Mouse (Mus musculus) layer of hippocampus, adult 8-10 months (tissue): Measurements from ENCODE around the gene Ubxn11. TPM values are rescaled to one million over a fixed set of nuclear protein-coding genes. Genes with fewer than 3 reads are reported as not detected.

Experiments used
- DNase-seq, 2 experiments: peaks; one replicate each; pipeline ENCODE4 v3.0.0; 2022; ENCODE audit warnings: low spot score in 2 of 2
- total RNA-seq, 4 experiments: library from RNA; stranded (reverse); gene quantifications; 2 replicates each; pipeline ENCODE4 v1.2.4; 2022

Ubxn11 gene
- total RNA-seq, 4 experiments from 2014 or later: 34.7 to 39.5 (median 35.6) TPM

- no peak for DNase-seq
Observed at GRCm38 (mm10) chr4:134090521-134091224, 11.7 kb upstream of the Ubxn11 start.

GRCm38 (mm10) chr4:134091225-134091529 lies 11.2 kb upstream of the Ubxn11 start:
- DNase-seq: no peak

GRCm38 (mm10) chr4:134092382-134093288 lies 9.7 kb upstream of the Ubxn11 start:
- no peak for DNase-seq

- DNase-seq: no peak
Observed at GRCm38 (mm10) chr4:134094004-134094564, 8.3 kb upstream of the Ubxn11 start.

- DNase-seq: no peak
Observed at GRCm38 (mm10) chr4:134094923-134095547, 7.3 kb upstream of the Ubxn11 start, which contains the start of gene Cd52. Cd52 (minus strand) TSS chr4:134095082.

GRCm38 (mm10) chr4:134096120-134096519 lies 6.2 kb upstream of the Ubxn11 start:
- no peak for DNase-seq

- DNase-seq: no peak
Observed at GRCm38 (mm10) chr4:134097015-134097608, 5.3 kb upstream of the Ubxn11 start.

- no peak for DNase-seq
Observed at GRCm38 (mm10) chr4:134098628-134099027, 3.7 kb upstream of the Ubxn11 start.

- no peak for DNase-seq
Observed at GRCm38 (mm10) chr4:134100245-134100644, 2.1 kb upstream of the Ubxn11 start.

- no peak for DNase-seq
Observed at GRCm38 (mm10) chr4:134102742-134103119, 361 bp downstream of the Ubxn11 start.

GRCm38 (mm10) chr4:134106105-134106504 lies 3.7 kb downstream of the Ubxn11 start:
- DNase-seq: no peak

- peak; percentile 58 to 61 for DNase-seq
Observed at GRCm38 (mm10) chr4:134107730-134108129, 5.4 kb downstream of the Ubxn11 start.

GRCm38 (mm10) chr4:134108196-134108595 lies 5.8 kb downstream of the Ubxn11 start:
- DNase-seq: no peak

GRCm38 (mm10) chr4:134110653-134111052 lies 8.3 kb downstream of the Ubxn11 start:
- no peak for DNase-seq

GRCm38 (mm10) chr4:134112403-134112802 lies 10.0 kb downstream of the Ubxn11 start:
- no peak for DNase-seq

- no peak for DNase-seq
Observed at GRCm38 (mm10) chr4:134113356-134113994, 11.1 kb downstream of the Ubxn11 start.

GRCm38 (mm10) chr4:134114038-134114437 lies 11.7 kb downstream of the Ubxn11 start:
- no peak for DNase-seq

- DNase-seq: no peak
Observed at GRCm38 (mm10) chr4:134115215-134116144, 13.1 kb downstream of the Ubxn11 start.

GRCm38 (mm10) chr4:134116501-134116900 lies 14.1 kb downstream of the Ubxn11 start:
- DNase-seq: no peak

- no peak for DNase-seq
Observed at GRCm38 (mm10) chr4:134117012-134117411, 14.6 kb downstream of the Ubxn11 start.
